11 mouse cellular contexts compared by ENCODE assay signal in the genomic region with DNA sequence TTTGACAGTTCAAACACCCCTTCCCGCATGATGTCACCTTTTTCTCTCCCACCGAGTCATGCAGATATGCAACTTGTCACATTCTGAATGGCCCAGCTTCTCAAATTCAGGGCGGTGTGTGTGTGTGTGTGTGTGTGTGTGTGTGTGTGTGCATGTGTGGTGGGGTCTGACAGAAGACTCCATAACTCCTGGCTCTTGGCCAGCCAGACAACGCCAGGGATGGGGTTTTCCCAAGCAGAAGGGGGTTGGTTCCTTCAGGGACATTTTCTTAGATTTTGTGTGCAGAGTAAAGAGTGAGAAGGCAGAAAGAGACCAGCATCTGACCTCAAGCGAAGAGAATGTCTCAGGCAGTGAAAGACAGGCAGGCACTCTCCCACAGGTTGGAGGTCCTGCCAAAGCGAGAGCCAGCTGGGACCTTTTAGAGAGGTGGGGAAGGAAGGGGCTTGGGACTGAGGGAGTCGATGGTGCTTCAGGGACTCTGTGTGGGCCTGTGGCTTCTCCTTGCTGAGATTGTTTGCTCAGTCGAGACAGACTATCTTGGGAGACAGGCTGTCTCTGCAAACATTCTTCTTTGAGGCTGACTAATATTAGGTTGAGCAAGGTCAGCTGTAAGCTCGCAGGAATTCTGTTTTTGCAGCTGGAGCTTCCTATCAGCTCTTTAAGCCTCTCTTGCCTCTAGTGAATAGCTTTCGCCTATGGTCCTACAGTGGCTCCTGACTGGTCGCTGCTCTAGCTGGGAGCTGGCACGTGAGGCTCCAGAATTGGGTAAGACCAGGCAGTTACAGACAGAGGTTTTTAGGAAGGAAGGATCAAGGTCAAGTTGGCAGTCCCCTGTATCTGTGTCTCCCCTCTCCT. TPM values are rescaled to one million over a fixed set of nuclear protein-coding genes. Genes with fewer than 3 reads are reported as not detected.
A peak's percentile ranks its signal among the peaks of the same experiment; 100 is the strongest.
DNase-seq lines count a peak whose midpoint lies in the region; ATAC-seq and TF ChIP-seq lines count a peak whose summit lies in the region.
"Had no signal": no experiment of that assay in that cellular context is flagged by ENCODE, and none has a peak within 500 bp of the region (broad histone marks: within the 10 kb centered on the region; RNA-seq: fewer than 3 reads in every experiment).

No protein-coding gene starts in this region.

- no peaks in the 10 kb centered on the region for H3K27me3 ChIP-seq in intestine, embryonic 14.5 days (replicated peaks; ENCODE audit: control insufficient read depth, insufficient read depth, low read length)
- no peaks in the 10 kb centered on the region for H3K27me3 ChIP-seq in intestine, postnatal 0 days (replicated peaks; ENCODE audit: control insufficient read depth, insufficient read depth, low read length)
- no peaks in the 10 kb centered on the region for H3K27me3 ChIP-seq in heart, embryonic 16.5 days (ENCODE audit: control insufficient read depth, insufficient read depth, low read length)
- H3K27me3 ChIP-seq: embryonic facial prominence, embryonic 13.5 days had no signal

- peaks cover 9% of the 10 kb centered on the region for H3K4me1 ChIP-seq in intestine, embryonic 14.5 days (replicated peaks; ENCODE audit: control insufficient read depth, insufficient read depth, low read length)
- no peaks in the 10 kb centered on the region for H3K4me1 ChIP-seq in intestine, postnatal 0 days (replicated peaks; ENCODE audit: control insufficient read depth, insufficient read depth, low read length)
- H3K4me1 ChIP-seq in heart, embryonic 16.5 days (ENCODE audit: control insufficient read depth, insufficient read depth, low read length), result peaks cover 12% of the 10 kb centered on the region

- H3K36me3 ChIP-seq in intestine, embryonic 14.5 days (ENCODE audit: control insufficient read depth, insufficient read depth, low read length), result no peaks in the 10 kb centered on the region
- H3K36me3 ChIP-seq in intestine, postnatal 0 days (ENCODE audit: control insufficient read depth, insufficient read depth), result no peaks in the 10 kb centered on the region
- no peaks in the 10 kb centered on the region for H3K36me3 ChIP-seq in heart, embryonic 16.5 days (ENCODE audit: control insufficient read depth, insufficient read depth)
- H3K36me3 ChIP-seq: embryonic facial prominence, embryonic 13.5 days had no signal

- H3K9me3 ChIP-seq in intestine, embryonic 14.5 days (ENCODE audit: control insufficient read depth, low read length), result no peaks in the 10 kb centered on the region
- no peaks in the 10 kb centered on the region for H3K9me3 ChIP-seq in intestine, postnatal 0 days (ENCODE audit: control insufficient read depth)
- H3K9me3 ChIP-seq in heart, embryonic 16.5 days (replicated peaks; ENCODE audit: control insufficient read depth, low read length), result no peaks in the 10 kb centered on the region
- H3K9me3 ChIP-seq: embryonic facial prominence, embryonic 13.5 days had no signal

- peak; percentile 58 for DNase-seq in intestine, embryonic 14.5 days (ENCODE audit: low spot score)
- DNase-seq in urinary bladder, postnatal 14 days (ENCODE audit: low spot score), result peak; percentile 9
- no peak for DNase-seq in urinary bladder, postnatal 25 days (ENCODE audit: low spot score)
- DNase-seq in right cerebral cortex, adult 2 months (ENCODE audit: low spot score in 2 of 2), result no peak
- DNase-seq: gastrocnemius, adult 2 months; right cerebral cortex, postnatal 25 days had no signal

- no peak overlapping the region for H3K9ac ChIP-seq in intestine, embryonic 14.5 days (ENCODE audit: low read length)
- H3K9ac ChIP-seq in intestine, postnatal 0 days (ENCODE audit: low read depth, low read length), result no peak overlapping the region
- H3K9ac ChIP-seq in heart, embryonic 16.5 days (ENCODE audit: low read length), result no peak overlapping the region
- H3K9ac ChIP-seq: embryonic facial prominence, embryonic 13.5 days had no signal

- ATAC-seq in intestine, embryonic 14.5 days (replicated peaks; ENCODE audit: low FRiP score, low TSS enrichment, low read depth), result no peak
- no peak for ATAC-seq in intestine, postnatal 0 days
- ATAC-seq in heart, embryonic 16.5 days (replicated peaks; ENCODE audit: extremely low read depth, insufficient read depth, low FRiP score), result peak; percentile 49; the same call in 1 of the 2 replicates
- ATAC-seq in granulocyte monocyte progenitor cell, adult 5-6 weeks (replicated peaks; ENCODE audit: poor library complexity, severe bottlenecking), result no peak

- WGBS in intestine, embryonic 14.5 days, result 36% methylated on average over 12 of the region's 12 CpGs
- WGBS in intestine, postnatal 0 days, result 24% methylated on average over 12 of the region's 12 CpGs
- 22% methylated on average over 12 of the region's 12 CpGs for WGBS in heart, embryonic 16.5 days

- H3K4me3 ChIP-seq in intestine, embryonic 14.5 days (ENCODE audit: low read depth, low read length), result no peak overlapping the region
- no peak overlapping the region for H3K4me3 ChIP-seq in intestine, postnatal 0 days (ENCODE audit: low read depth, low read length)
- H3K4me3 ChIP-seq in heart, embryonic 16.5 days (ENCODE audit: low read length), result no peak overlapping the region
- H3K4me3 ChIP-seq: embryonic facial prominence, embryonic 13.5 days; gastrocnemius, adult 2 months had no signal

- peak overlapping the region; percentile 8; the same call in 1 of the 2 replicates for H3K4me2 ChIP-seq in intestine, embryonic 14.5 days (ENCODE audit: low read length)
- H3K4me2 ChIP-seq in intestine, postnatal 0 days (replicated peaks; ENCODE audit: low read depth), result no peak overlapping the region
- H3K4me2 ChIP-seq in heart, embryonic 16.5 days (ENCODE audit: low read depth, low read length), result no peak overlapping the region
- H3K4me2 ChIP-seq: embryonic facial prominence, embryonic 13.5 days had no signal

- TF ChIP-seq CTCF in intestine, postnatal 0 days (IDR thresholded peaks at IDR 0.05; ENCODE audit: low read depth), result no peak

- peak overlapping the region; percentile 65; the same call in 1 of the 2 replicates for H3K27ac ChIP-seq in intestine, embryonic 14.5 days (ENCODE audit: low read depth)
- no peak overlapping the region for H3K27ac ChIP-seq in intestine, postnatal 0 days (ENCODE audit: low read depth, low read length)
- H3K27ac ChIP-seq in heart, embryonic 16.5 days (ENCODE audit: low read length), result peak overlapping the region; percentile 59
- H3K27ac ChIP-seq: embryonic facial prominence, embryonic 13.5 days; gastrocnemius, adult 2 months had no signal

RNA-seq across cellular contexts. Expression of a gene that starts 14.5 kb away (rescaled TPM):
- 13.0 and 13.4 TPM in 2 replicates for polyA plus RNA-seq in intestine, embryonic 14.5 days (2014; fragmentation: Nextera tagmentation; extraction: Ambion mirVana)
- polyA plus RNA-seq in intestine, postnatal 0 days (2015; fragmentation: Nextera tagmentation; extraction: Ambion mirVana), result 12.9 and 15.9 TPM in 2 replicates
- 0.76 TPM in 1 of 2 replicates, not detected in the other for polyA plus RNA-seq in heart, embryonic 16.5 days (2015; fragmentation: Nextera tagmentation; extraction: Ambion mirVana)
- not detected in 2 replicates for total RNA-seq in granulocyte monocyte progenitor cell, adult 5-6 weeks (2014; fragmentation: Nextera tagmentation)
- not detected in 2 replicates for total RNA-seq in granulocyte monocyte progenitor cell, adult 5-6 weeks (2017)
- total RNA-seq: gastrocnemius, adult 2 months; MEL had no signal

RNA-seq across cellular contexts. Expression of a gene that starts 25.1 kb away (rescaled TPM):
- polyA plus RNA-seq in intestine, embryonic 14.5 days (2014; fragmentation: Nextera tagmentation; extraction: Ambion mirVana), result 133 and 137 TPM in 2 replicates
- polyA plus RNA-seq in intestine, postnatal 0 days (2015; fragmentation: Nextera tagmentation; extraction: Ambion mirVana), result 125 and 130 TPM in 2 replicates
- polyA plus RNA-seq in heart, embryonic 16.5 days (2015; fragmentation: Nextera tagmentation; extraction: Ambion mirVana), result 129 and 131 TPM in 2 replicates
- total RNA-seq in granulocyte monocyte progenitor cell, adult 5-6 weeks (2014; fragmentation: Nextera tagmentation), result 35.6 and 44.7 TPM in 2 replicates
- 26.6 and 47.7 TPM in 2 replicates for total RNA-seq in granulocyte monocyte progenitor cell, adult 5-6 weeks (2017)

RNA-seq across cellular contexts. Expression of a gene that starts 28.4 kb away (rescaled TPM):
- polyA plus RNA-seq in intestine, embryonic 14.5 days (2014; fragmentation: Nextera tagmentation; extraction: Ambion mirVana), result 2.9 and 3.4 TPM in 2 replicates
- 3.0 TPM in 2 replicates for polyA plus RNA-seq in intestine, postnatal 0 days (2015; fragmentation: Nextera tagmentation; extraction: Ambion mirVana)
- 0.44 and 0.62 TPM in 2 replicates for polyA plus RNA-seq in heart, embryonic 16.5 days (2015; fragmentation: Nextera tagmentation; extraction: Ambion mirVana)
- not detected in 2 replicates for total RNA-seq in granulocyte monocyte progenitor cell, adult 5-6 weeks (2014; fragmentation: Nextera tagmentation)
- not detected in 2 replicates for total RNA-seq in granulocyte monocyte progenitor cell, adult 5-6 weeks (2017)
- total RNA-seq: gastrocnemius, adult 2 months; MEL had no signal

RNA-seq across cellular contexts. Expression of a gene that starts 56.5 kb away (rescaled TPM):
- polyA plus RNA-seq in intestine, embryonic 14.5 days (2014; fragmentation: Nextera tagmentation; extraction: Ambion mirVana), result 14.2 TPM in 2 replicates
- polyA plus RNA-seq in intestine, postnatal 0 days (2015; fragmentation: Nextera tagmentation; extraction: Ambion mirVana), result 10.9 and 11.4 TPM in 2 replicates
- 45.6 and 46.0 TPM in 2 replicates for polyA plus RNA-seq in heart, embryonic 16.5 days (2015; fragmentation: Nextera tagmentation; extraction: Ambion mirVana)
- total RNA-seq in granulocyte monocyte progenitor cell, adult 5-6 weeks (2014; fragmentation: Nextera tagmentation), result 0.66 and 4.1 TPM in 2 replicates
- total RNA-seq in granulocyte monocyte progenitor cell, adult 5-6 weeks (2017), result 1.5 and 1.6 TPM in 2 replicates

Comparison
In these comparisons a context has a peak if more than half of its experiments do, and no peak if none do; other contexts are left out.
1. DNase-seq: peak in intestine, embryonic 14.5 days (single experiment) and urinary bladder, postnatal 14 days (single experiment); none in urinary bladder, postnatal 25 days (single experiment) and right cerebral cortex, adult 2 months (0 of 2).